Mouse (Mus musculus) liver, adult 2 months (tissue): ENCODE measurements at regions not wholly inside any gene's neighbourhood (a gene's known extent, or its start where the extent isn't known, plus 50 kb on each side); places are given as distances from the start of the nearest gene placed in this dataset.

Source experiments
- CTCF ChIP-seq: fragments of 200-500 bp; IDR thresholded peaks from 2 replicates; pipeline ENCODE4 v1.5.1; 2011; ENCODE audit warnings: low read depth, low read length, control low read depth
- POLR2A ChIP-seq: fragments of 200-500 bp; IDR thresholded peaks from 2 replicates; pipeline ENCODE4 v1.6.1; 2011; ENCODE audit warnings: low read length, control low read depth; ENCODE audit not compliant: insufficient read depth; ENCODE audit errors: extremely low read depth

- TF ChIP-seq CTCF (no peak), POLR2A (no peak)
Measured at GRCm38 (mm10) chr13:103653216-103653615, 121.2 kb downstream of the Srek1 start.
